Mouse (Mus musculus): Measurements from ENCODE around the gene Dach1.

The Dach1 gene

GRCm38 (mm10) chr14:98169421-98170076 is at the start of gene Dach1:
TSS of gene Dach1 (minus strand) at chr14:98169765.
- peak in 1 of 2 experiments; percentile 11 for DNase-seq (ENCODE audit: low spot score in 2 of 2)

DNA sequence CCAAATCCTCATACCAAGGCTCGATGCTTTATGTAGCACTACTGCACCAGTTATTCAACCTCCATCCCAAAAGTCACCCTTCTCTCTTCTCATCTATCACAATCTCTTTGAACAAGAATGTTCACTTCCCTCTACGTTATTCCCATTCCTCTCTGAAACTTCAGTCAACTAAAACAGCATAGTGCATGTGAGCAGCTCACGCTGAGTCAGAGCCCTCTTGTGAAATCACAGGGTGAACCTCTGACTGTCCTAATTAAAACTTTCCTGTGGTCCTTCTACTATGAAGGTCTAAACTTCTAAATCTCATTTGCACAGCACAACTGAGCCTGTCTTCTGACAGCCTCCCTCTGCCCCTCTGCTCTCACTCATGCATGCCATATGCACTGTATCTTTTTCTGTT is 30.5 kb upstream of the Dach1 start:
- no peak for DNase-seq (ENCODE audit: low spot score in 2 of 2)

DNA sequence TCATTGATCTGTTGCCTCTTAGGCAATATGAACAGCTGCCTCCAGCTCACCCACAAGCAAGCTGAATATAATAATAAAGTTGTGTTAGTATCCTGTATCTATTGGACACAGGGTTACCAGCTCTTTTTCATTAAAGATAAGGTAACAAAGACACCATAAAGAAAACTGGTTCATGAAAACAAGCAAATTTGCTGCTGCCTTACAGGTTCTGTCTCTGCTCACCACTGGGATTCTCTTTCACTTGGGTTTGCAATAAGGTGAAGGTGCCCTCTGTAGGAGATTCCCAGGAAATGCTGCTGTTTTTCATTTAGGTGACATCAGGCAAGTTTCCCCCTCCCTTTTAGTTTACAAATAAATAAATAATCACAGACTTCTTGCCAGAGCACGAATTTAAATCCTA is 12.0 kb upstream of the Dach1 start:
- no peak for DNase-seq (ENCODE audit: low spot score in 2 of 2)

DNA sequence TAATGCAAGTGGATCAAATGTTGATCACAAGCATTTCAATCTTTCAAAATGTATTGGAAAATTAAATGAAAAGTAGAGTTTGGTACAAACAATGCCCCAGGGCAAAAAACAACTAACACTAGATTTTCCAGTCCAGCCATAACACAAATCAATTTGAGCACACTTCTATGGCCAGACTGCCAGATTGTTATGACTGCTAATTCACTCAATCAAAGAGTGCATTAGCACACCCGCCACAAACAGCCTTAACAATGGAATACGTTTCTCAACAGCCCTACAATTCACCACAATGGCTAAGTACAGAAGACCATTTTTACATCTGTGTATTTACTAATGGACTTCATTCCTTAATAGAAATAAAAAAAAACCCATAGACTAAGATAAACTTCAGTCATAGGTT is 4.3 kb upstream of the Dach1 start:
- no peak for DNase-seq (ENCODE audit: low spot score in 2 of 2)

DNA sequence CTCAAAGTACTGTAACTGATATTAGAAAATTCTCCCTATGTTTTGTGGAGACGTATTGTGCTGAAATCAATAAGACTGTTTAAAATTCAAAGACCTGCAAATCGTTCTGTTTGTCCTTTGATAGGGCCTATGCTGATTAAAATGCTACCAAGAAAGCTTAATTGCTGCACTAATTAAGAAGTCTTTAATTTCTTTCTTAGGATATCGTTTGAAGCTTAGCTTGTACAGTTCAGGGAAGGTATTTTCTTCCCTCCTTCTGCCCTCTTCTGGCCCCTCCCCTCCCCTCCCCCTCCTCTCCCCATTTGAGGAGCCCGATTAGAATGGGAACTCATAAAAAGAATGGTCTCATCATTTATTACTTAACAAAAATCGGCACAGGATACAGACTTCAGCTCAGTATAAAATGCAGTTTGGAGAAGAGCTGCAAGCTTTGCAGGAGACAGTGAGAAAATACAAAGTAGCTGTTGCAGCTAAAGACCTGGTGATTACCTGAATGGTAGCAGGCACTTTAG is 2.9 kb upstream of the Dach1 start:
- no peak for DNase-seq (ENCODE audit: low spot score in 2 of 2)

DNA sequence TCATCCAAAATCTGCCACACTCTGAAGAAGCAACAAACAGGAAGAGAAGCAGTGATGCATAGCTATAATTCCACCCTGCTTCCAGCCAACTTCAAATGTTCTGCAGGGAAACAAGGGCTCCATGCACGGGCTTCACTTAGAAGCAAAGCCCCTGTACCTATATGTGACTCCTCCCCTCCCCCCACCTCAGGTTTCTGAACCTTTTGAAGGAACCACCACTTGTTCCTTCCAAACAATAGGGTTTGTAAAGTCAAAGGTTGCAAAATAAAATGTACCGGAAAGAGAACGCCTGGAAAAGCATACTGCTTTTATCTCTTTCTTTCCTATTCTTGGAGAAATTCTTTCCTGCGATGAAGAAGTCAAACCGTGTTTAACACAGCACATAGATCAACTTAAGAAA is 2.3 kb upstream of the Dach1 start:
- no peak for DNase-seq (ENCODE audit: low spot score in 2 of 2)

GRCm38 (mm10) chr14:98168908-98169401 is 610 bp downstream of the Dach1 start:
- DNase-seq (ENCODE audit: low spot score in 2 of 2), result peak; percentile 7 to 18

- peak; percentile 9 to 22 for DNase-seq (ENCODE audit: low spot score in 2 of 2)
Measured at GRCm38 (mm10) chr14:98168039-98168907, 1.3 kb downstream of the Dach1 start.

- peak; percentile 14 to 22 for DNase-seq (ENCODE audit: low spot score in 2 of 2)
Measured at GRCm38 (mm10) chr14:98167186-98168038, 2.2 kb downstream of the Dach1 start.

GRCm38 (mm10) chr14:98166318-98166976 is 3.1 kb downstream of the Dach1 start:
- DNase-seq (ENCODE audit: low spot score in 2 of 2), result no peak

DNA sequence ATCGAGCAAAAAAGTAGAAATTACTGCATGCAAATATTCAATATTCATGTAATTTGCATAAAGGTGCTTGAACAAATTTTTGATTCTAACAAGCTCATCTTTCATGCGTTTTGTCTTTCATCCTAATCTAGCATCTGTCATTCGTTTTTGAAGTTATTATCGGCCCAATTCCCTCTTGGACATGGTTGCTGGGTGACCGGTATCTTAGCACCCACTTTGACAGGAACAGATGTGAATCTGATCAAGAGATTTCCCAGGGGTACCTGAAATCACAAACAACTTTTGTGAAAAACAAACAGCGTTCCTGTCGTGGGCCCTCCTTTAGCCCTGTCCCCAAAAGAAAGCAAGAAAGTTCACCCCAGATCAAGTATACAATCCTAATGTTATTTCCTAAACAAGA is 12.8 kb downstream of the Dach1 start:
- no peak for DNase-seq (ENCODE audit: low spot score in 2 of 2)

GRCm38 (mm10) chr14:98155725-98156392 is 13.7 kb downstream of the Dach1 start:
- no peak for DNase-seq (ENCODE audit: low spot score in 2 of 2)

- DNase-seq (ENCODE audit: low spot score in 2 of 2), result no peak
Measured at GRCm38 (mm10) chr14:98154832-98155422, 14.6 kb downstream of the Dach1 start.

DNA sequence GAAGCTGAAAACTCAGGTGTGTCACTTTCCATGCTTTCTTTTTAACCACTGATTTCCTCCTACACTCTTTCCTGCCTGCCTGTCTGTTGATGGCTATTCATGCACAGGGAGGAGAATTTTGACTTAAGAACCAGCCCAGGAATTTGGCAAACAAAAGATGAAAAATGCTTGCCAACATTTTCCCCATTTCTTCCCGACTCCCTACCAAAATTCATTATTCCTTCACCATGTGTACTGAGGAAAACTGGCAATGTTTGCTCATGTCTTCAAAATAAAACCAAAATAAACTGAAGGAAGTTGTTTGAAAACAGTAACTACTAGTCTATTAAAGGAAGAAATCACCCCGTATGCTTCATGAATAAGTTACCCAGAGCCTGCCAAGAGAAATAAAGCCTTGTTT is 27.8 kb downstream of the Dach1 start:
- no peak for DNase-seq (ENCODE audit: low spot score in 2 of 2)

GRCm38 (mm10) chr14:98138873-98139665 is 30.5 kb downstream of the Dach1 start:
- no peak for DNase-seq (ENCODE audit: low spot score in 2 of 2)

DNA sequence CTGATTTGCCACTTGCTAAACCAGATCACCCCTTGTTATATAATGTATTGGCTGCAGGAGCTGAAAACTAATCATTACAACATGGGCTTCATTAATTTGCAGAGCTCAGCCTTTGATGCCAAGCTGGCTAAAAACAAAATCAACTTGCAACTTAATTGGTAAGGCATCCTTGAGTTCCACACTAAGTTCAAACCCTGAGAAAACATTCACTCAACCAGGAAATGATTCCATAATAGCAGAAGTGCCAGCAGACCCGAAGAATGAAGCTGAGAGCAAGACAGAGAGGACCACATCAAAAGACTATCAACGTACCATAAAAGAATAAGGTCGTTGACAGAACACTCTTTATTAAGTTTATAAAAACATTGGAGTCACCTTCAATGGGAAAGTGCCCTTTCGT is 35.0 kb downstream of the Dach1 start:
- no peak for DNase-seq (ENCODE audit: low spot score in 2 of 2)

- no peak for DNase-seq (ENCODE audit: low spot score in 2 of 2)
Measured at GRCm38 (mm10) chr14:98123032-98123431, 46.5 kb downstream of the Dach1 start.

GRCm38 (mm10) chr14:98116627-98117026 is 52.9 kb downstream of the Dach1 start:
- no peak for DNase-seq (ENCODE audit: low spot score in 2 of 2)

- DNase-seq (ENCODE audit: low spot score in 2 of 2), result no peak
Measured at GRCm38 (mm10) chr14:98113106-98113505, 56.5 kb downstream of the Dach1 start.

Measured in spleen, postnatal 14 days (tissue).